Mouse (Mus musculus) liver, adult (tissue): ENCODE measurements around the gene Plpp6.

Experiments used
- GATA4 ChIP-seq: IDR thresholded peaks from 2 replicates; pipeline ENCODE4 v1.6.1; 2014; ENCODE audit warnings: mild to moderate bottlenecking, low read length; ENCODE audit not compliant: insufficient replicate concordance

Plpp6 gene

GRCm38 (mm10) chr19:28963842-28964551 is at the start of gene Plpp6:
TSS of gene Plpp6 (plus strand) at chr19:28963953.
- TF ChIP-seq GATA4 = no peak

DNA sequence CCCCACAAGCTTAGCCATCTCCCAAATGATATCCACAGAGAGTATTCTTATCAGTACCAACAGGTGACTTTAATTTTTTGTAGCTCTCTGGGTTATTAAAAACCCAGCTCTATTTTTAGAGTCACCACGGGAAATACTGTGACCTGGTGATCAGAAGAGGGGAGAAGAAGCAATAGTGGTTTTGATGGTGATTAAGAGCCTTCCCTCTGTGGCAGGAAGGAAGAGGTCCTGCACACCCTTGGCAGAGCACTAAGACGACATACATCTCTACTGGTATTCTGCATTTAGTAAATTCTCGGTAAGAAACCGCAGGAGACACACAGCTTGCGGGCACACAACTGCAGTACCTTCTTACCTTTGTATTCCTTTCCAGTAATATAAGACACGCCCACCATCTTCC is 49.2 kb upstream of the Plpp6 start:
- no peak for TF ChIP-seq GATA4

GRCm38 (mm10) chr19:28915602-28916250 is 48.0 kb upstream of the Plpp6 start:
- TF ChIP-seq GATA4 = no peak

DNA sequence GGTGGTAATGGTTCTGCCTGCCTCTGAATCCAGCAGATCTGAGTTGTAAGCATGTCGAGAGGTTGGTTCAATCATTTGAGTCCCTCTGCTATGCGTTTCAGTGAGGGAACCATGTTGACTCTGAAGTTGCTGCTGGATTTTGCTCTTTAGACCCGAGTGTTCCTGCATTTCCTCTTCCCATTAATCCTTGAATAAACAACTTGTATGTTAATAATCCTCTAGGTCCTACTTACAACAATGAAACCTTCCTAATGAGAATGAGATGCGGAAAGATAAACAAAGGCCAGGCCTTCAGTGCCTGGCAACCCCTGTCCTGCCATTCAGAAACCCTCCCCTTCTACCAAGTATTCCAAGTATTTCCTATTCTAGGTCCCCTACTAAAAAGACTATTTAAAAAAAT is 47.3 kb upstream of the Plpp6 start:
- TF ChIP-seq GATA4 = no peak

- no peak for TF ChIP-seq GATA4
Observed at GRCm38 (mm10) chr19:28917839-28918238, 45.9 kb upstream of the Plpp6 start.

GRCm38 (mm10) chr19:28926366-28926765 is 37.4 kb upstream of the Plpp6 start:
- TF ChIP-seq GATA4 = no peak

DNA sequence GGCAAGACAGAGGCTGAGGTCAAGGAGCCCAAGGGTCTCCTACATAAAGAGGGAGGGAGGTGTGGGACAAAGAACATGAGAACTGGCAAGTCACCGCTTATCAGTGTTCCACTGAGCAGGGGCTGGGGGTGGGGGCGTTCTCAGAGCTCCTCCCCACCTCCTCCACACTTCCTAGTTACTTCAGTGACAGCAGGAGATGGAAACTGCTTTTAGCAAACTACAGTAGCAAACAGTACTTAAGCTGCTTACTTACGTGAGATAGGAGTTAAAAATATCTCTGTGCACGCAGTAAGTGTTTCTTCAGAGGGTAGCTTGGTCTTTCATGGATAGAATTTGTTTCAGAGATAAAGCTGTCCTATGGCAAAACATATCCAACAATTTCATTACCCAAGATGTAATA is 36.4 kb upstream of the Plpp6 start:
- no peak for TF ChIP-seq GATA4

DNA sequence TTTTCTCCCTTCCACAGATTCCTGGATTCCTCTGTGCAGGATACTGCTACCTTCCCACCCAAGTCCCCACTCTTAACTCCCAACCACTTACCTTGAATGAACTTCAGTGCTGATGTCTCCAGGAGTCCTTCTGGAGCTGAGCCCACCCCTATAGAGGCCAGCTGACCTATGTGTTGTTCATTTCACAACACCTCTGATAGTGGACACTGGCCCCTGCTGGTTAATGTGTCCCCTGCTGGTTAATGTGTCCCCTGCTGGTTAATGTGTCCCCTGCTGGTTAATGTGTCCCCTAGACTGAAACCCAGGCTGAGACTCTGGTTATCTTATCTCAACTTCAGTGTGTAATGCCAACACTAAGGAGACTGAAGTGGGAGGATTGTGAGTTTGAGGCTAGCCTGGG is 34.7 kb upstream of the Plpp6 start:
- peak; percentile 49; the same call in 1 of the 2 replicates for TF ChIP-seq GATA4

DNA sequence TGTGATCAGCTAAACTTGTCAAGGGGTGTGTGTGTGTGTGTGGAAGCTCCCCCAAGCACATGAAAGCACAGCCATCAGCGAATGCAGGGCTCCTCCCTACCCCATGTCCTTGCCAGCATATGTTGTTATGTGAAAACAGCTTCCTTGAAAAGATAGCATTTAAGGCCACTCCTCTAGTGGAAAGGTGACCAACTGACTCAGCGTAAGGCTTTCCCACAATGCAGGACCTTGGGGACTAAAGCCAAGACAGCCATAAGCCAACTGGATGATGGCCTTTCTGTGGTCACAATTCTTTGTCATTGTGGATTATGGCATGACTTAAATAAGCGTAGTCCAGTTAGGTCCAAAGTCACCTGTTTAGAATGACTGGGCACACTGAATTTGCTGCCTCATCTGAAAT is 28.9 kb upstream of the Plpp6 start:
- TF ChIP-seq GATA4 = no peak

DNA sequence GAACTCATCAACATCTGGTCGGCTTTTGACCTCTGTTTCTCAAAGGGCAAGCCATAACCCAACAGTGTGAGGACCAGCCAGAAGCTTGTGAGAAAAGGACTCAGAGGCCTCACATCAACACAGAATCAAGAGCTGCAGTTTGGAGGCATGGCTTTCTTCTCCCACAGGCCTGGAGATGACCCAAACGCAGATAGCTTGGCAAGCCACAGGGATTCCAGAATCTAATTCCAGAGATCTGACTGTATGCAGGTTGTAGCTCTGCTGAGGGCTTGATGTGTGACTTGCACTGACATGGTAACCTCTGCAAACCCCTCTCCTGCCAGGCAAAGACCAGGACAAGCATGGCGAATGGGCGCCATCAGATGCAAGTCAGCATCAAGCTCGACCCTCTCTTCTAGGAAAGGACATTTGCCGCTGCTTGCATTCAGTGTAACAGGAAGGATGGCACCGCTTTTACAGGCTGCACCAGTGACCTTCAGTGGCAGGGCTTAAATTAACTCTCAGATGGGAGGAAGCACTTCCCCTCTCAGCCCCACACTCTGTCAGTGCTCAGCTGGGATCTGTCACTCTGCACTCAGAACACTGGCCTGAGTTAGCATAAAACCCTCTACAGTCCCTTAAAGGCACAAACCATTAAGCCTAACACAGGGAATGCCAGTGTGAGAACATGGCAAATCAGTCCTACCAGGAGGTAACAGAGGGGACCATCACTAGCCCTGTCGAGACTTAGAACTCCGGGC is 23.4 kb upstream of the Plpp6 start:
- TF ChIP-seq GATA4 = no peak

DNA sequence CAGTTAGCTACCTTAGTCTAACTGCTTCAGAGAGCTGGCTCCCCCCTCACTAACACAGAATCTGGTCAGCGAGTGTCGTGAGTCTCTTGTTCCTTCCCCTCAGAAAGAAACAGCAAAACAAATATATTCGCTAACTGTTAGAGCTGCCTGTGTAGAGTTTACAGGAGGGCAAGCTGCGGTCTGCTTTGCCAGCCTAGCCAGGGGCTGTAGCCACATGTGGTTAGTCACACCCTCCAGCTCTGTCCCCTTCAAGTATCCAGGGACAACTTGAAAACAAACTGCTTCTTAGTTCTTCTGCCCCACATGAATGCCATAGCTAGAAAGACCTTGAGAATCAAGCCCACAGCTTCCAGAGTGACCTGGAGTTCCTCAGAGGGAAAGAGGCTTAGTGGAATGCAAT is 22.5 kb upstream of the Plpp6 start:
- no peak for TF ChIP-seq GATA4

GRCm38 (mm10) chr19:28946782-28947181 is 17.0 kb upstream of the Plpp6 start:
- TF ChIP-seq GATA4 = no peak

- no peak for TF ChIP-seq GATA4
Observed at GRCm38 (mm10) chr19:28947311-28947710, 16.4 kb upstream of the Plpp6 start.

DNA sequence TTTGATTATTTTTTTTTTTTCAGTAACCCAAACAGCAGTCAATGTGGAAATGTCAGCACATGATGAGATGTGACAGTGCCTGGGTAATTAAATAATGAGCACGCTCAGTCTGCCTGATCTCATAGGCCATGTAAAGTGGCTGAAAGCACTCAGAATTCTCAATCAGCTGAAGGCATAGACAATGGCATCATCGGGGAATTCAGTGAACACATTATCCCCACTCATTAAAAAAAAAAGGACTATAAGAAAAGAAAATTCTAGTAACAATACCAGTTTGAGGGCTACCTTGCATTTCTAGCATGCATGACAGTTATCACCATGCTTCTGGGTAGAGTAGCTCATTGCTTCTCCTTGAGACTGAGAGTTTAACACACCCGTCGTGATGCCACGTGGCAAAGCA is 12.5 kb upstream of the Plpp6 start:
- no peak for TF ChIP-seq GATA4

GRCm38 (mm10) chr19:28963113-28963512 is 640 bp upstream of the Plpp6 start:
- no peak for TF ChIP-seq GATA4

DNA sequence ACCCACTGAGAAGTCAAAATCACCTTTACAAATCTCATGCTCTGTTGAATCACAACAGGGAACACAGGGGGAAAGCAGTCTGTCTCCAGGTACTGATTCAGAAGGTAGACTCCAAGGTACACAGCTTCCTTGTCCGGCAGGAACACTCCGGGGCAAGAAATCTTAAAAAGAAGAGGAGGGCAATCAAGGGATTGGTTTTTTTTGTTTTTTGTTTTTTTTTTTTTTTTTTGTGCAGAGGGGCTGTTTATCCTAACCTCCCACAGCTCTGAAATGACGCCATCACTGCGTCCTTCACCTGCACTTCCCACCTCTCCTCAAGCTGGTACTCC is 276 bp upstream of the Plpp6 start:
- no peak for TF ChIP-seq GATA4
